Mouse (Mus musculus) heart, postnatal 36 days (tissue): ENCODE results near the gene Rps21. TPM values are rescaled to one million over a fixed set of nuclear protein-coding genes. Genes with fewer than 3 reads are reported as not detected.

Experiments used
- microRNA-seq, 2 experiments: library from miRNA; unstranded; fragments of <30 nt; microRNA quantifications; one replicate each; pipeline ENCODE4 v1.2.0; 2021; ENCODE audit warnings: borderline number of aligned reads in 2 of 2
- total RNA-seq, 2 experiments: library from RNA; stranded (reverse); gene quantifications; 2 replicates each; pipeline ENCODE4 v1.2.3; 2021

Gene Rps21
- total RNA-seq, 2 experiments from 2014 or later: 500 to 574 TPM

Small RNA genes within 50 kb of the gene (microRNA-seq; reads per million reads assigned to microRNA genes)
- gene Mir3091: 0 reads per million in 2 experiments

Other genes with a start within 250 kb of the Rps21 start
- 10 to 100 TPM; 64.3 to 64.7 TPM for gene Lsm14b, start 232.4 kb upstream of the Rps21 start, total RNA-seq
- gene Psma7, start 214.9 kb upstream of the Rps21 start, total RNA-seq: 100 to 1,000 TPM; 166 to 176 TPM
- gene Ss18l1, start 214.9 kb upstream of the Rps21 start, total RNA-seq: 1 to 10 TPM; 2.0 to 2.4 TPM
- 10 to 100 TPM; 27.1 to 30.0 TPM for gene Mtg2, start 186.8 kb upstream of the Rps21 start, total RNA-seq
- gene Hrh3, start 152.9 kb upstream of the Rps21 start, total RNA-seq: under 1 TPM in 1 of 2 experiments, not detected in 1; 0.19 TPM
- 10 to 100 TPM; 36.0 to 36.2 TPM for gene Osbpl2, start 138.1 kb upstream of the Rps21 start, total RNA-seq
- 10 to 100 TPM; 86.6 to 89.7 TPM for gene Adrm1, start 85.9 kb upstream of the Rps21 start, total RNA-seq
- 10 to 100 TPM; 70.7 to 76.3 TPM for gene Lama5, start 31.5 kb upstream of the Rps21 start, total RNA-seq
- gene Cables2, start 16.1 kb downstream of the Rps21 start, total RNA-seq: 10 to 100 TPM; 11.2 to 13.5 TPM
- gene Rbbp8nl, start 32.5 kb downstream of the Rps21 start, total RNA-seq: not detected
- gene Gata5, start 77.3 kb downstream of the Rps21 start, total RNA-seq: 1 to 10 TPM in 1 of 2 experiments, under 1 TPM in 1; 0.65 to 1.1 TPM
- under 1 TPM in 1 of 2 experiments, not detected in 1; 0.08 TPM for gene Slco4a1, start 198.9 kb downstream of the Rps21 start, total RNA-seq
- not detected for gene Ntsr1, start 242.6 kb downstream of the Rps21 start, total RNA-seq